Mouse (Mus musculus) E14TG2a.4 (cell line): ENCODE results near the gene Ttc25.
A peak's percentile ranks its signal among the peaks of the same experiment; 100 is the strongest.

Experiments used
- H3K27me3 ChIP-seq: 2 replicates; pipeline ENCODE4 v1.6.1; 2014; ENCODE audit warnings: low read length, control low read depth; ENCODE audit not compliant: insufficient read depth
- H3K36me3 ChIP-seq: 2 replicates; pipeline ENCODE4 v1.6.1; 2014; ENCODE audit warnings: low read length, control low read depth; ENCODE audit not compliant: insufficient read depth
- H3K4me1 ChIP-seq: replicated peaks from 2 replicates; pipeline ENCODE4 v1.6.1; 2014; ENCODE audit warnings: low read depth, low read length, control low read depth
- H3K4me3 ChIP-seq: replicated peaks from 2 replicates; pipeline ENCODE4 v1.5.1; 2014; ENCODE audit warnings: mild to moderate bottlenecking, low read length
- H3K9me3 ChIP-seq: 2 replicates; pipeline ENCODE4 v1.6.1; 2014; ENCODE audit warnings: low read length, control low read depth
- CTCF ChIP-seq: conservative IDR thresholded peaks from 2 replicates; pipeline ENCODE4 v1.5.1; 2014; ENCODE audit warnings: low read length
- NANOG ChIP-seq: IDR thresholded peaks from 2 replicates; pipeline ENCODE4 v1.6.1; 2014; ENCODE audit warnings: borderline replicate concordance, low read length, mixed read lengths
- POU5F1 ChIP-seq: IDR thresholded peaks from 2 replicates; pipeline ENCODE4 v1.6.1; 2014; ENCODE audit warnings: low read length, borderline replicate concordance

Gene Ttc25

DNA sequence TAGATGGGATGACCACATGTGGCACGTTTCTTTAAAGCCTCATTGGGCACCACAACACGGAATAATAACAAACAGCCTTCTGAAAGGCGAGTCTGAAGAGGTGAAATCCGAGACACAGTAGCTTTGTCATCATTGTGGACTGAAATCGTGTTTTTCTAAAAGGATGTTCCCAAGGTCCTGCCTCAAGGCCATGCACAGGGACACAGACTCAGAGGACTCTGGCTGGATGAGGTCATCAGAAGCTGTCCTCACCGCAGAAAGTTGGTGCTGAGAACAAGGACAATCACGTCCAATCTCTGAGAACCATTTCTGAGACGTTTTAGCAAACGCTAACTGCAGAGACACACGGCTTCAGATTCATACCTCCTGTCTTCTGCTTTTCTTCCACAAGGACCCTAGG lies 31.7 kb upstream of the Ttc25 start:
- H3K9me3 ChIP-seq, result no peaks in the 10 kb centered on the region
- TF ChIP-seq POU5F1, result no peak
- no peak for TF ChIP-seq NANOG
- TF ChIP-seq CTCF, result no peak
- no peaks in the 10 kb centered on the region for H3K27me3 ChIP-seq
- H3K4me3 ChIP-seq, result no peak overlapping the region
- peaks cover 35% of the 10 kb centered on the region for H3K4me1 ChIP-seq
- H3K36me3 ChIP-seq, result peaks cover 100% of the 10 kb centered on the region

DNA sequence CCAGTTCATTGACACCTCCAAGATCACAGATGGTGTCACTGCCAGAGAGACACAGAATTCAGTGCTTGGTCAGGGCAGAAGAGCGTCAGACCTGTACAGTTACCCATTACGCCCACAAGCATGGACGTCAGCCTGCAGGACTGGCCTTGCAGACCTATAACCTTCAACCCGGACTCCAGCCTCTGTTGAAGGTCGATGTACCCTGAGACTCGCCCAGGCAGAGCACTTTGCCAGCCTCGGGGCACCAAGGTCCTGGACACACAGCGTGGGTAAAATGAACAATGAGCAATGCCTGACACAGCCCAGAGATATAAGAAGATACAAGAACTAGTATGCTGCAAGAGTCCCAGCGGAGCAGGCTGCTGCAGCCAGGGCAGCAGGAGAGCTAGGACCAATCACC lies 30.3 kb upstream of the Ttc25 start:
- Histone ChIP-seq H3K9me3 (no peaks in the 10 kb centered on the region), H3K27me3 (no peaks in the 10 kb centered on the region), H3K4me3 (no peak overlapping the region), H3K36me3 (peaks cover 100% of the 10 kb centered on the region), H3K4me1 (peaks cover 48% of the 10 kb centered on the region)
- TF ChIP-seq NANOG, result no peak

DNA sequence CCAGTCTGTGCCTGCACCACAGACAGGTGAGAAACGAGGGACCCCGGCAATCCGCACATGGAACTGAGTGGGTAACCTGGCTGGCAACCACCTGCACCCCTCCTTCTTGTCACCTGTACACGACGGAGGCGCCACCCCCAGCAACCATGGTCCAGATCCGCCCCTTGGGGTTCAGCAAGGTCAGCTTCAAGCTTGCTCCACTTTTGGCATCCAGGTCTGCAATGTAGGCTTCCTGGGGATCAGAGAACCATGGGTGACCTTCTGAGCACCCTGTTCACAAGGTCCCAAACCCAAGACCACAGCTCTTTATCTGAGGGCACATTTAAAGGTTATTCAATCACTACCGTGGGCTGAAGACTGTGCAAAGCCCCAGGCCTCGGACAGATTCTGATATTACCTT lies 29.6 kb upstream of the Ttc25 start:
- no peaks in the 10 kb centered on the region for H3K27me3 ChIP-seq
- peaks cover 56% of the 10 kb centered on the region for H3K4me1 ChIP-seq
- TF ChIP-seq POU5F1, result no peak
- no peak for TF ChIP-seq NANOG
- TF ChIP-seq CTCF, result no peak
- H3K9me3 ChIP-seq, result no peaks in the 10 kb centered on the region
- peaks cover 100% of the 10 kb centered on the region for H3K36me3 ChIP-seq
- H3K4me3 ChIP-seq, result no peak overlapping the region

DNA sequence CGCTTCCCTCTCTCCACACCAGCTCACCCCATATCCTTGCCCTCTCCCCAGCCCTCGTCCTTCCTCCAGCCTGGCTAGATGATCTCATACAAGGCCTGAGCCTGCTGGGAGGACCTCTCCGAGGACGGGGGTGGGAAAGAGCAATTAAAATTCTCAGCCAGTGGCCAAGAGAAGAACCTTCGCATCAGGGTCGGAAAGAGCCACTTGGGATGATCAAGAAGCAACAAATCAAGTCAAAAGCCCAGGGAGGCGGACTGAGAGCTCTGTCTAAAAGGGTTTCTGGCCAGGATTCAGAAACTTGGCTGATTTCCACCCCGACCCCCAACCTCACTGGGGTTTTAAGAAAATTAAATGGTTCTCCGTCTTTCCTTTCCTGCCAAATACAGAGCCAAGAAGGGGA lies 29.1 kb upstream of the Ttc25 start:
- Histone ChIP-seq H3K4me1 (peaks cover 61% of the 10 kb centered on the region), H3K27me3 (no peaks in the 10 kb centered on the region), H3K9me3 (no peaks in the 10 kb centered on the region), H3K4me3 (no peak overlapping the region), H3K36me3 (peaks cover 100% of the 10 kb centered on the region)
- TF ChIP-seq CTCF (no peak), NANOG (no peak), POU5F1 (no peak)

DNA sequence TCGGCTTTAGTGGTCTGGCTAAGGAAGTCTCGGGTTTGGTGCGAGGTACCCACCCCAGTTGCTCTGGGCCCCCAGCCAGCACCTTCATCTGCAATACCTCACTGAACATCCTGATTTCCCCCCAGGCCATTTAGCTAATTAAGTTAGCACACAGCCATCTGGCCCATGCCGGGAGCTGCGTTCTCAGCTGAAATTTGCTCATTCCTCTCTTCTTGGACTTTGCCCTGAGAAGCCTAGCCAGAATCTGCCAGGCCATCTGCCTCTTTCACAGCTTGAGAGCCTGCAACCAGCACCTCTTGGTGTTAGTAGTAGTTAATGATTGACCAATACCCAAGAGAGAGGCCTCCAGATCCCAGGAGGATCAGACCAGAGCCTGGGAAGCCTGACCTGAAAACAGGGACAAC lies 27.2 kb upstream of the Ttc25 start:
- no peaks in the 10 kb centered on the region for H3K27me3 ChIP-seq
- TF ChIP-seq CTCF, result no peak
- TF ChIP-seq NANOG, result no peak
- TF ChIP-seq POU5F1, result no peak
- peaks cover 100% of the 10 kb centered on the region for H3K36me3 ChIP-seq
- no peak overlapping the region for H3K4me3 ChIP-seq
- peaks cover 76% of the 10 kb centered on the region for H3K4me1 ChIP-seq
- H3K9me3 ChIP-seq, result no peaks in the 10 kb centered on the region

DNA sequence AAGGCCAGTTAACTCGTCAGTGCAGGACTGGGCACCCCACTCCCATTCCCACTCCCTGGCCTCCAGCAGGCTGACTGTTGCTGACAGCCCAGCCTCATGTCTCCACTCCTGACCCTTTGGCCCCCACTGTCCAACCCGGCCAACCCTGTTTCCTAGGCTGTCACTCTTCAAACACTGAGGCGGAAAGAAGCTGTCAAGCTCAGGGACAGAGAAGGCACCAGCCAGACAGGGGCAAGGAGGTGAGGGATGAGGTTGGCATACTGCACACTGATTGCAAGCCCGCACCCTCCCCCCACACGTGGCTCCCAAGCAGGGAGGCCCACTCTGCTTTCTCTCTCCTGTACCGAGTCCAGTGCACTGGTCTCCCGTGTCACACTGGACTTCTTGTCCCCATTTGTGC lies 26.2 kb upstream of the Ttc25 start:
- Histone ChIP-seq H3K4me1 (peaks cover 86% of the 10 kb centered on the region), H3K9me3 (no peaks in the 10 kb centered on the region), H3K4me3 (no peak overlapping the region), H3K36me3 (peaks cover 100% of the 10 kb centered on the region), H3K27me3 (no peaks in the 10 kb centered on the region)
- TF ChIP-seq CTCF (no peak), NANOG (no peak), POU5F1 (no peak)

DNA sequence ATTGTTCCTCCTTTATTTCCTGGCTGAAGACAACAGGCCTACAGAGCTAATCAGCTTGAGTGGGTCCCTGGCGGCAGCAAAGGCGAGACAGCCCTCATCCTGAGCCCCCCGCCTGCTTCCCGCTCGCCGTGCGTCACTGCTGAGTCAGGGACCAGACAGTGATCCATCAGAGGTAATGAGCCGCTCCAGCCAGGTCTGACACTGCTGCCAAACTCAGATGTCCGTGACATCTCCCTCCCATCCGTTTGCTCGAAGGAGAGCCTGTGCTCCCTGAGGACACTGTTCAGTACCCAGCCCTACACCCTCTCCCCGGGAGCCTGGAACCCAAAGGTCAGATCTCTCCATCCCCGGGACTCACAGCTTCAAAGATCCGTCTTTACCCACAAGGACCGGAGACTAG lies 24.6 kb upstream of the Ttc25 start:
- H3K27me3 ChIP-seq, result no peaks in the 10 kb centered on the region

DNA sequence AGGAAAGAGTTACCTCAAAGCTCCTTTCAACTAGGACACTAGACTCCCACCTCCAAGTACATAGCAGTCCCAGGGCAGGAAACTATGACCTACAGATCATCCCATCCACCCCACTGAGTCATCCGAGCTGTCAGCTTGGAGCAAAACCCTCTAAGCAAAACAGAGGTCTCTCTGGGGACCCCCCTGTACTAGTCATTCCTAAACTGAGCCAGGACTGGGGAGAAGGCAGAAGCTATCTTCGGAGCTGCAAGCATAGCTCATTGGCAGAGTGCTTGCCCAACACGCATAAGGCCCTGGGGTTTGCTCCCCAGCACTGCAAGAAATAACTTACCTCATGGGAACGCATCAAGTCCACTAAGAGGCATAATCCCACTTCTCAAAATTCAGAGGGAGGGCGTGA lies 21.0 kb upstream of the Ttc25 start:
- no peak for TF ChIP-seq NANOG
- no peak for TF ChIP-seq POU5F1
- no peak for TF ChIP-seq CTCF
- Histone ChIP-seq H3K9me3 (no peaks in the 10 kb centered on the region), H3K4me1 (peaks cover 86% of the 10 kb centered on the region), H3K4me3 (peak overlapping the region; percentile 96), H3K36me3 (peaks cover 71% of the 10 kb centered on the region), H3K27me3 (no peaks in the 10 kb centered on the region)

More for the DNA sequence above, 24.6 kb upstream of the Ttc25 start:
- Histone ChIP-seq H3K4me1 (peaks cover 90% of the 10 kb centered on the region), H3K9me3 (no peaks in the 10 kb centered on the region), H3K36me3 (peaks cover 100% of the 10 kb centered on the region), H3K4me3 (no peak overlapping the region)
- no peak for TF ChIP-seq CTCF
- TF ChIP-seq NANOG, result no peak
- TF ChIP-seq POU5F1, result no peak

DNA sequence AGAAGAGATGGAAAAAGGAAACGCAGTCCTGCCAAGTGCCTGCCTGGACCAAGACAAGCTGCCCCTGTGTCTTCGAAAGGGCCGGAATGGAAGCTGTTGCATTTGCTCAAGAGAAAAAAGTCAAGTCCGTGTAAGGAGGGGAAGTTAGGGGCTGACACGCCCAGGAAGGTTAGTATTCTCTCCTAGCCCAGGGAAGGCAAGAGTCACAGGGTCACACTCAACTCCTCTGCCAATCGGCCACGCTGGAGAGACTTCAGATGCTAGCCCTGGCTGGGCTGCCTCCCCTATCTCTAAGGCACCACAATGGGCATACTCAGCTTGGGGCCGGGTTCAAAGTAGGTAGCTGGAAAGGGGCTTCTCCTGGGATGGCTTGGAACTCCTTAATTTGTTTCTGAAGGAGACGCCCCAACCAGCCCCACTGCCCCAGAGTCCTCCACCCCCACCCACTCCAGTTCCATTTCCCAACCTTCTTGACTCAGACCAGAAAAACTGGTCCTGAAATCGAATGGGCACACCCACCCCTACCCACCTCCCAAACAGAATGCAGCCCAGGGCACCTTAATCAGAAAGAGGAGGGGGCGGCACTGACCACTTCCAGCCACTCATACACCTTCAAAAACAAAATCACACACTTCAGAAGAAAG lies 20.3 kb upstream of the Ttc25 start:
- Histone ChIP-seq H3K36me3 (peaks cover 63% of the 10 kb centered on the region), H3K4me3 (peak overlapping the region; percentile 96), H3K4me1 (peaks cover 86% of the 10 kb centered on the region), H3K9me3 (no peaks in the 10 kb centered on the region), H3K27me3 (no peaks in the 10 kb centered on the region)
- TF ChIP-seq POU5F1 (no peak), CTCF (no peak), NANOG (no peak)
